Mouse (Mus musculus) G1E (cell line): Measurements from ENCODE around the gene BC048679.

Experiments used
- CTCF ChIP-seq: IDR thresholded peaks from 2 replicates; pipeline ENCODE4 v1.5.1; 2012; ENCODE audit warnings: low read depth, low read length, inconsistent platforms, mixed read lengths
- GATA1 ChIP-seq: IDR thresholded peaks from 2 replicates; pipeline ENCODE4 v1.6.1; 2012; ENCODE audit warnings: borderline replicate concordance, low read length, inconsistent platforms, mixed read lengths
- POLR2AphosphoS5 ChIP-seq: IDR thresholded peaks from 2 replicates; pipeline ENCODE4 v1.6.1; 2012; ENCODE audit warnings: low read depth, low read length, inconsistent platforms; ENCODE audit not compliant: insufficient replicate concordance
- TAL1 ChIP-seq: conservative IDR thresholded peaks from 2 replicates; pipeline ENCODE4 v1.6.1; 2012; ENCODE audit warnings: low read depth, low read length, inconsistent platforms, mixed read lengths

- TF ChIP-seq CTCF (no peak), GATA1 (no peak), TAL1 (no peak), POLR2AphosphoS5 (no peak)
These were observed 910 bp downstream of the BC048679 start for GRCm38 (mm10) chr7:81497171-81497570.
